Mouse (Mus musculus) splenic B cell, adult 2 months (primary cell): ENCODE measurements around the gene Tbc1d22a.
A peak's percentile ranks its signal among the peaks of the same experiment; 100 is the strongest.

Experiments used
- DNase-seq: peaks from one replicate; pipeline ENCODE4 v3.0.0-alpha.2; 2011; ENCODE audit warnings: low read depth, low spot score
- H3K27me3 ChIP-seq: 2 replicates; pipeline ENCODE4 v1.6.1; 2012; ENCODE audit warnings: mild to moderate bottlenecking, low read length, moderate library complexity, mixed read lengths; ENCODE audit not compliant: control insufficient read depth, poor library complexity, insufficient read depth, severe bottlenecking
- H3K36me3 ChIP-seq: 2 replicates; pipeline ENCODE4 v1.6.1; 2012; ENCODE audit warnings: mild to moderate bottlenecking, low read length, moderate library complexity, mixed read lengths; ENCODE audit not compliant: control insufficient read depth, poor library complexity, insufficient read depth, severe bottlenecking

Tbc1d22a gene

GRCm38 (mm10) chr15:86229623-86230022 lies 15.4 kb downstream of the Tbc1d22a start:
- no peak for DNase-seq
- Histone ChIP-seq H3K36me3 (no peaks in the 10 kb centered on the region), H3K27me3 (no peaks in the 10 kb centered on the region)

GRCm38 (mm10) chr15:86231170-86231569 lies 16.9 kb downstream of the Tbc1d22a start:
- DNase-seq, result peak; percentile 28
- H3K27me3 ChIP-seq, result no peaks in the 10 kb centered on the region
- H3K36me3 ChIP-seq, result no peaks in the 10 kb centered on the region

- Histone ChIP-seq H3K27me3 (no peaks in the 10 kb centered on the region), H3K36me3 (no peaks in the 10 kb centered on the region)
- no peak for DNase-seq
Observed at GRCm38 (mm10) chr15:86231831-86232512, 17.7 kb downstream of the Tbc1d22a start.

GRCm38 (mm10) chr15:86234001-86234400 lies 19.7 kb downstream of the Tbc1d22a start:
- DNase-seq, result no peak
- no peaks in the 10 kb centered on the region for H3K36me3 ChIP-seq
- no peaks in the 10 kb centered on the region for H3K27me3 ChIP-seq

GRCm38 (mm10) chr15:86234517-86235441 lies 20.5 kb downstream of the Tbc1d22a start:
- H3K36me3 ChIP-seq, result no peaks in the 10 kb centered on the region
- no peaks in the 10 kb centered on the region for H3K27me3 ChIP-seq
- no peak for DNase-seq

GRCm38 (mm10) chr15:86236252-86236651 lies 22.0 kb downstream of the Tbc1d22a start:
- Histone ChIP-seq H3K27me3 (no peaks in the 10 kb centered on the region), H3K36me3 (no peaks in the 10 kb centered on the region)
- DNase-seq, result peak; percentile 74

- no peaks in the 10 kb centered on the region for H3K27me3 ChIP-seq
- no peak for DNase-seq
- H3K36me3 ChIP-seq, result peaks cover 2% of the 10 kb centered on the region; the same call in 1 of the 2 replicates
Observed at GRCm38 (mm10) chr15:86238076-86238475, 23.8 kb downstream of the Tbc1d22a start.

- H3K36me3 ChIP-seq, result peaks cover 2% of the 10 kb centered on the region; the same call in 1 of the 2 replicates
- DNase-seq, result no peak
- no peaks in the 10 kb centered on the region for H3K27me3 ChIP-seq
Observed at GRCm38 (mm10) chr15:86239068-86239467, 24.8 kb downstream of the Tbc1d22a start.

- Histone ChIP-seq H3K27me3 (no peaks in the 10 kb centered on the region), H3K36me3 (peaks cover 2% of the 10 kb centered on the region; the same call in 1 of the 2 replicates)
- peak; percentile 50 for DNase-seq
Observed at GRCm38 (mm10) chr15:86239801-86240200, 25.5 kb downstream of the Tbc1d22a start.

- Histone ChIP-seq H3K27me3 (no peaks in the 10 kb centered on the region), H3K36me3 (peaks cover 5% of the 10 kb centered on the region; the same call in 1 of the 2 replicates)
- peak; percentile 74 for DNase-seq
Observed at GRCm38 (mm10) chr15:86243708-86244107, 29.4 kb downstream of the Tbc1d22a start.

- DNase-seq, result no peak
- H3K27me3 ChIP-seq, result no peaks in the 10 kb centered on the region
- H3K36me3 ChIP-seq, result peaks cover 5% of the 10 kb centered on the region; the same call in 1 of the 2 replicates
Observed at GRCm38 (mm10) chr15:86244380-86244779, 30.1 kb downstream of the Tbc1d22a start.

- DNase-seq, result peak; percentile 49
- Histone ChIP-seq H3K27me3 (no peaks in the 10 kb centered on the region), H3K36me3 (peaks cover 2% of the 10 kb centered on the region; the same call in 1 of the 2 replicates)
Observed at GRCm38 (mm10) chr15:86250269-86250668, 36.0 kb downstream of the Tbc1d22a start.

- H3K27me3 ChIP-seq, result no peaks in the 10 kb centered on the region
- H3K36me3 ChIP-seq, result no peaks in the 10 kb centered on the region; the same call in 1 of the 2 replicates
- DNase-seq, result no peak
Observed at GRCm38 (mm10) chr15:86252130-86252529, 37.9 kb downstream of the Tbc1d22a start.

GRCm38 (mm10) chr15:86252684-86253083 lies 38.4 kb downstream of the Tbc1d22a start:
- H3K27me3 ChIP-seq, result no peaks in the 10 kb centered on the region
- no peak for DNase-seq
- H3K36me3 ChIP-seq, result no peaks in the 10 kb centered on the region; the same call in 1 of the 2 replicates

- no peak for DNase-seq
- no peaks in the 10 kb centered on the region for H3K27me3 ChIP-seq
- H3K36me3 ChIP-seq, result no peaks in the 10 kb centered on the region; the same call in 1 of the 2 replicates
Observed at GRCm38 (mm10) chr15:86253411-86253810, 39.2 kb downstream of the Tbc1d22a start.
